Mouse (Mus musculus): ENCODE measurements around the gene Tha1.

DNA sequence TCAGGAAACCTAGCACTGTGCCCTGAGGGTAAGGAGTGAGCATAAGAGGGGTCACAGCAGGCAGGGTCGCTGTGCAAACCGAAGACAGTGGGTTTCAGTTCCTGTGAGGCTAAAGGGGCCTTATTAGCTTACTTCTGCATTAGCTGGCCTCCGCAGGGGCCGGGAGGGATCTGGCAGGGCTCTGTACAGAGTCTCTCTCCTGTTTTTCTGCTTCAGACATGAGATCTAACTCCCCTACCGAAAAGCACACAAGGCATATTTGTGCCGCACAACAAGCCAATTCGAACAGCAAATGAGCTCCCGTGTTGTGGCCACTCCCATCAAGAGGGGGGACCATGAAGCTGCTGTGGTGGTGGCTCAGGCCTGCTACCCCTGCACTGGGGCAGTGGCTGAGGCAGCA lies 5.6 kb upstream of the Tha1 start:
- no peak for TF ChIP-seq CTCF (IDR thresholded peaks at IDR 0.05; ENCODE audit: extremely low read depth, insufficient read depth, insufficient read length, insufficient replicate concordance)
- no peak for TF ChIP-seq POLR2A (IDR thresholded peaks at IDR 0.05; ENCODE audit: low read depth, low read length)
